Mouse (Mus musculus): Measurements from ENCODE around the gene Ptpn14. TPM values are rescaled to one million over a fixed set of nuclear protein-coding genes. Genes with fewer than 3 reads are reported as not detected.

Gene Ptpn14
- polyA plus RNA-seq, 1 experiment = 13.6 TPM

GRCm38 (mm10) chr1:189803742-189804141, 75.7 kb downstream of the Ptpn14 start:
- H3K4me2 ChIP-seq (ENCODE audit: low read depth) = no peak overlapping the region
- H3K36me3 ChIP-seq (ENCODE audit: control insufficient read depth, insufficient read depth) = no peaks in the 10 kb centered on the region
- no peaks in the 10 kb centered on the region for H3K27me3 ChIP-seq (ENCODE audit: control insufficient read depth, insufficient read depth, insufficient read length)
- no peak overlapping the region for H3K4me3 ChIP-seq
- peaks cover 49% of the 10 kb centered on the region for H3K79me2 ChIP-seq (ENCODE audit: control insufficient read depth, insufficient read depth)
- H3ac ChIP-seq (ENCODE audit: control insufficient read depth, insufficient read length) = no peak overlapping the region
- TF ChIP-seq REST (IDR thresholded peaks at IDR 0.05; ENCODE audit: insufficient read depth, insufficient read length) (no peak), POLR2AphosphoS2 (IDR thresholded peaks at IDR 0.05; ENCODE audit: insufficient read length, low read depth) (no peak), POLR2A (IDR thresholded peaks at IDR 0.05; ENCODE audit: insufficient read length, low read depth) (no peak), USF1 (IDR thresholded peaks at IDR 0.05; ENCODE audit: low read depth) (no peak), TCF3 (IDR thresholded peaks at IDR 0.05; ENCODE audit: insufficient read length, low read depth) (no peak), MAX (IDR thresholded peaks at IDR 0.05; ENCODE audit: low read depth) (no peak), SRF (IDR thresholded peaks at IDR 0.05; ENCODE audit: control insufficient read depth, insufficient read length, low read depth) (no peak), E2F4 (IDR thresholded peaks at IDR 0.05; ENCODE audit: insufficient read depth) (no peak), TCF12 (IDR thresholded peaks at IDR 0.05; ENCODE audit: insufficient read depth, poor library complexity, severe bottlenecking) (no peak), MYOD1 (IDR thresholded peaks at IDR 0.05; ENCODE audit: control insufficient read depth in 1 of 3, insufficient read length in 2 of 3, low read depth in 2 of 3) (no peak), CEBPB (IDR thresholded peaks at IDR 0.05; ENCODE audit: insufficient read depth, poor library complexity, severe bottlenecking) (no peak)

DNA sequence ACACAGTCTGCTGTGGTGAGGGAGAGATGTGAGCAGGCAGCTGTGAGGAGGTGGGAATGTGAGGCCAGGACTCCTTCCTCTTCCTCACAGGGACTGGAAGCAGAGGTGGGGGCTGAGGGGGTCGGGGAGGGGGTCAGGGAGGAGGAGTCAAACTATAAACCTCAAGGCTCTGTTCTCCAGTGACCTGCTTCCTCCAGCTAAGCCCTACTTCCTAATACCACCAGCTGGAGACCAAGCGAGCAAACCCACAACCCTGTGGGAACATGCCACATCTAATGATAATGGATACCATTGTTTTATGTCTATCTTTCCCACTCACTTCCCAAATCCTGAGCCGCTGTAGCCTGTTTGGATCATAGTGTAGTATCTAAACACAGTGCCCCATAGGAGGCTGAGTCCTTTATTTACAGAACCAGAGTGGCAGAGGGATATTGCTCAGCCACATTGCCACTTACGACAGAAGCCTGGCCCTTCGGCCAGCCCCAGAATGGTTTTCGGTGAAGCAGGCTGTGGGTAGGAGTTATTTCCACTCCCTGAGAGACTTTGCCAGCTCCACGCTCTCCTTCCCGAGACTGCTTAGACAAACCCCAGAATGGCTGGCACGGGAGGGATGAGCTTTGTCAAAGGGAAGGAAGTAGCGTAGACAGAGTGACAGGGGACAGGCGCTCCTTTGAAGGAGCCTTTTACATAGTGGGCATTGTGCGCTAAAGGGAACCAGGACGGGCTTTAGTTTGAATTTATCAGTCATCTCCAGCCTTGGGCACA, 78.6 kb downstream of the Ptpn14 start:
- H3K36me3 ChIP-seq (ENCODE audit: control insufficient read depth, insufficient read depth) = no peaks in the 10 kb centered on the region
- no peak overlapping the region for H3K4me2 ChIP-seq (ENCODE audit: low read depth)
- TF ChIP-seq TCF3 (IDR thresholded peaks at IDR 0.05; ENCODE audit: insufficient read length, low read depth) (no peak), MAX (IDR thresholded peaks at IDR 0.05; ENCODE audit: low read depth) (no peak), E2F4 (IDR thresholded peaks at IDR 0.05; ENCODE audit: insufficient read depth) (no peak), CEBPB (IDR thresholded peaks at IDR 0.05; ENCODE audit: insufficient read depth, poor library complexity, severe bottlenecking) (no peak), MYOD1 (IDR thresholded peaks at IDR 0.05; ENCODE audit: control insufficient read depth in 1 of 3, insufficient read length in 2 of 3, low read depth in 2 of 3) (no peak), TCF12 (IDR thresholded peaks at IDR 0.05; ENCODE audit: insufficient read depth, poor library complexity, severe bottlenecking) (no peak), MYOG (IDR thresholded peaks at IDR 0.05; ENCODE audit: control insufficient read depth in 1 of 3, insufficient read depth in 1 of 3, insufficient read length in 2 of 3, low read depth in 2 of 3) (no peak), POLR2AphosphoS2 (IDR thresholded peaks at IDR 0.05; ENCODE audit: insufficient read length, low read depth) (no peak), USF1 (IDR thresholded peaks at IDR 0.05; ENCODE audit: low read depth) (no peak), REST (IDR thresholded peaks at IDR 0.05; ENCODE audit: insufficient read depth, insufficient read length) (no peak), SRF (IDR thresholded peaks at IDR 0.05; ENCODE audit: control insufficient read depth, insufficient read length, low read depth) (no peak), POLR2A (IDR thresholded peaks at IDR 0.05; ENCODE audit: insufficient read length, low read depth) (no peak)
- no peak overlapping the region for H3K4me3 ChIP-seq
- peaks cover 45% of the 10 kb centered on the region for H3K79me2 ChIP-seq (ENCODE audit: control insufficient read depth, insufficient read depth)
- no peak overlapping the region for H3ac ChIP-seq (ENCODE audit: control insufficient read depth, insufficient read length)
- no peaks in the 10 kb centered on the region for H3K27me3 ChIP-seq (ENCODE audit: control insufficient read depth, insufficient read depth, insufficient read length)

GRCm38 (mm10) chr1:189808015-189808414, 79.9 kb downstream of the Ptpn14 start:
- no peak overlapping the region for H3K4me2 ChIP-seq (ENCODE audit: low read depth)
- no peaks in the 10 kb centered on the region for H3K36me3 ChIP-seq (ENCODE audit: control insufficient read depth, insufficient read depth)
- no peak overlapping the region for H3K4me3 ChIP-seq
- TF ChIP-seq MAX (IDR thresholded peaks at IDR 0.05; ENCODE audit: low read depth) (no peak), USF1 (IDR thresholded peaks at IDR 0.05; ENCODE audit: low read depth) (no peak), POLR2AphosphoS2 (IDR thresholded peaks at IDR 0.05; ENCODE audit: insufficient read length, low read depth) (no peak), TCF12 (IDR thresholded peaks at IDR 0.05; ENCODE audit: insufficient read depth, poor library complexity, severe bottlenecking) (no peak), REST (IDR thresholded peaks at IDR 0.05; ENCODE audit: insufficient read depth, insufficient read length) (no peak), SRF (IDR thresholded peaks at IDR 0.05; ENCODE audit: control insufficient read depth, insufficient read length, low read depth) (no peak), MYOD1 (IDR thresholded peaks at IDR 0.05; ENCODE audit: control insufficient read depth in 1 of 3, insufficient read length in 2 of 3, low read depth in 2 of 3) (no peak), CEBPB (IDR thresholded peaks at IDR 0.05; ENCODE audit: insufficient read depth, poor library complexity, severe bottlenecking) (no peak), E2F4 (IDR thresholded peaks at IDR 0.05; ENCODE audit: insufficient read depth) (no peak), MYOG (IDR thresholded peaks at IDR 0.05; ENCODE audit: control insufficient read depth in 1 of 3, insufficient read depth in 1 of 3, insufficient read length in 2 of 3, low read depth in 2 of 3) (no peak), TCF3 (IDR thresholded peaks at IDR 0.05; ENCODE audit: insufficient read length, low read depth) (no peak), POLR2A (IDR thresholded peaks at IDR 0.05; ENCODE audit: insufficient read length, low read depth) (no peak)
- peaks cover 43% of the 10 kb centered on the region for H3K79me2 ChIP-seq (ENCODE audit: control insufficient read depth, insufficient read depth)
- H3ac ChIP-seq (ENCODE audit: control insufficient read depth, insufficient read length) = no peak overlapping the region
- H3K27me3 ChIP-seq (ENCODE audit: control insufficient read depth, insufficient read depth, insufficient read length) = no peaks in the 10 kb centered on the region

DNA sequence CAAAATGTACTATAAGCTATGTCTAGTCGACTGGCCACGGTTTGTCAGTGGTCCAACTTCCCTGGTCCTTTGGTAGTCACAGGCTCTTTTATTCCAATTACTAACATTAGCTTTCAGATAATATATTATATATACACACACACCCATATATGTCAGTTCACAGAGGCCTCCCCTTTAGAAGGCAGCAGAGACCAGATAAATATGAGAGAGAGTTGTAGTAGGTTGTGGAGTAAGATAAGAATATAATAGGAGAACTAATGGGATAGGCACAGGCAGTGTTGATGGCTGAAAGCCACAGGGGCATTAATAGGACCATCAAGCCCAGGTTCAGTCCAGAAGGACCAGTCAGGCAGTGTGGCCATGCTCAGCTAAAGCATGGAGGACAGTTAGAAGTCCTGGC, 80.4 kb downstream of the Ptpn14 start:
- Histone ChIP-seq H3K36me3 (ENCODE audit: control insufficient read depth, insufficient read depth) (no peaks in the 10 kb centered on the region), H3K4me2 (ENCODE audit: low read depth) (no peak overlapping the region), H3ac (ENCODE audit: control insufficient read depth, insufficient read length) (no peak overlapping the region), H3K4me3 (no peak overlapping the region), H3K27me3 (ENCODE audit: control insufficient read depth, insufficient read depth, insufficient read length) (no peaks in the 10 kb centered on the region), H3K79me2 (ENCODE audit: control insufficient read depth, insufficient read depth) (peaks cover 44% of the 10 kb centered on the region)
- TF ChIP-seq POLR2AphosphoS2 (IDR thresholded peaks at IDR 0.05; ENCODE audit: insufficient read length, low read depth) (no peak), REST (IDR thresholded peaks at IDR 0.05; ENCODE audit: insufficient read depth, insufficient read length) (no peak), MYOD1 (IDR thresholded peaks at IDR 0.05; ENCODE audit: control insufficient read depth in 1 of 3, insufficient read length in 2 of 3, low read depth in 2 of 3) (no peak), POLR2A (IDR thresholded peaks at IDR 0.05; ENCODE audit: insufficient read length, low read depth) (no peak), CEBPB (IDR thresholded peaks at IDR 0.05; ENCODE audit: insufficient read depth, poor library complexity, severe bottlenecking) (no peak), MAX (IDR thresholded peaks at IDR 0.05; ENCODE audit: low read depth) (no peak), SRF (IDR thresholded peaks at IDR 0.05; ENCODE audit: control insufficient read depth, insufficient read length, low read depth) (no peak), E2F4 (IDR thresholded peaks at IDR 0.05; ENCODE audit: insufficient read depth) (no peak), MYOG (IDR thresholded peaks at IDR 0.05; ENCODE audit: control insufficient read depth in 1 of 3, insufficient read depth in 1 of 3, insufficient read length in 2 of 3, low read depth in 2 of 3) (no peak), USF1 (IDR thresholded peaks at IDR 0.05; ENCODE audit: low read depth) (no peak), TCF3 (IDR thresholded peaks at IDR 0.05; ENCODE audit: insufficient read length, low read depth) (no peak)

Measured in myocyte (in vitro differentiated cells).